Mouse (Mus musculus) forebrain, embryonic 13.5 days (tissue): ENCODE results near the gene Fads2. TPM values are rescaled to one million over a fixed set of nuclear protein-coding genes. Genes with fewer than 3 reads are reported as not detected.
A peak's percentile ranks its signal among the peaks of the same experiment; 100 is the strongest.

Source experiments
- ATAC-seq: fragments of 200-750 bp; cut with Nextera tagmentation; 2 replicates; pipeline ENCODE4 v1.8.0; 2017
- H3K27ac ChIP-seq: fragments of 300-500 bp; sonication (generic); 2 replicates; pipeline ENCODE4 v1.5.1; 2015; ENCODE audit warnings: inconsistent platforms, mild to moderate bottlenecking, moderate library complexity
- H3K27me3 ChIP-seq: fragments of 300-500 bp; sonication (generic); 2 replicates; pipeline ENCODE4 v1.6.1; 2015; ENCODE audit warnings: mild to moderate bottlenecking, inconsistent platforms
- H3K36me3 ChIP-seq: fragments of 300-500 bp; sonication (generic); 2 replicates; pipeline ENCODE4 v1.6.1; 2015; ENCODE audit warnings: mild to moderate bottlenecking, inconsistent platforms; ENCODE audit not compliant: poor library complexity, severe bottlenecking
- H3K4me1 ChIP-seq: fragments of 300-500 bp; sonication (generic); 2 replicates; pipeline ENCODE4 v1.6.1; 2015; ENCODE audit warnings: inconsistent platforms
- H3K4me2 ChIP-seq: fragments of 300-500 bp; sonication (generic); 2 replicates; pipeline ENCODE4 v1.6.1; 2015; ENCODE audit warnings: inconsistent platforms, mild to moderate bottlenecking, moderate library complexity
- H3K4me3 ChIP-seq: fragments of 300-500 bp; sonication (generic); 2 replicates; pipeline ENCODE4 v1.5.1; 2015; ENCODE audit warnings: mild to moderate bottlenecking, inconsistent platforms
- H3K9ac ChIP-seq: fragments of 300-500 bp; sonication (generic); 2 replicates; pipeline ENCODE4 v1.6.1; 2015; ENCODE audit warnings: mild to moderate bottlenecking, inconsistent platforms
- H3K9me3 ChIP-seq: fragments of 300-500 bp; sonication (generic); replicated peaks from 2 replicates; pipeline ENCODE4 v1.6.1; 2016; ENCODE audit warnings: inconsistent platforms
- WGBS: fragments of 180-500 bp; shearing (Covaris S2); methylation state at CpG from one replicate; pipeline ENCODE4 v1.1.7; 2015; 5-methylcytosine and 5-hydroxymethylcytosine counted together
- polyA plus RNA-seq: library from polyadenylated mRNA; unstranded; fragments of >200 nt; fragmentation: Nextera tagmentation; extraction: Ambion mirVana; gene quantifications from 2 replicates; pipeline ENCODE4 v1.2.1, GENCODE M21; 2015

Gene Fads2
- polyA plus RNA-seq, 1 experiment from 2014 or later = 134 TPM

DNA sequence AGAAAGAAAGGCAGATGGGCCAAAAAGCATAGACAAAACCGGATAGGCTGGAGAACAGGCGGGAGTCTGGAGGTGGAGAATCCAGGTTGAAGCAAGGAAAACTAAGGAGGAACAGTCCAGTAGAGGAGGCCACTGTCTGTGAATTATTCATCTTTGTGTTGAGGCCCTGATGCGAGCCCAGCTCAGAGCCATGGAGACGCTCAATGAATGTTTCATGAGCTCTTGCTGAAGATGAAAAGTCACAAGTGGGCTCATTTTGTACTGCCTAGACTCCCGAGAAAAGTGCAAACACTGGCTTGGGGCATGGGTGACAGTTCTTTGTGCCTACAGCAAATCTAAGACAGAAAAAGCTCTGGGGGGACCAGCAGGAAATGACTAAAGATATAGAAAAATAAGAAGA lies 3.7 kb downstream of the Fads2 start:
- H3K9ac ChIP-seq = peak overlapping the region; percentile 43; the same call in 1 of the 2 replicates

DNA sequence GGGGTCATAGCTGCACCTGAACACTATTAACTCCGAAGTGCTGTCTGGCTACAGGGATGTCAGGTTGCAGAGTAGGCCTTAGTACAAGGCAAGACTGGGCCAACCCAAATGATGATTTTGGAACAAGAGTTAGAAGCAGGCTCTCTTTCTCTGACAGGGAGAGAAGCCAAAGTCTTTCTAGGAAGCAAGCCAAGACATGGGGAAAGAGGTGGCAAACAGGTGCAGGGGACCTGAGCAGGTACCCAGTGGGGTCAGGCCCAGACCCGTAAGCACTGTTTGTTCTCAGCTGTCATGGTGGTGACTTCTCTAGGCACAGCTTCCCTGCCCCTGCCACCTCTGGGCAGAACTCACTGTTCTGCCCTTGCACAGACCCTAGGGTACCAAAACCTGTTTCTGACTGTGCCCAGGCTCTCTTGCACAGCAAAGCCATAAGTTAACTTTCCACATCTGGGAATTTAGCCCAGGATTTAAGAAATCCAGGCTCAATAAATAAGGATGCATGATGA lies 5.1 kb downstream of the Fads2 start:
- no peak overlapping the region; the same call in 1 of the 2 replicates for H3K9ac ChIP-seq
- H3K27ac ChIP-seq = no peak overlapping the region
- 0 out of 2 replicates have a peak overlapping the region, but pooled peaks have one; percentile 90 for H3K4me2 ChIP-seq
- H3K9me3 ChIP-seq = no peaks in the 10 kb centered on the region
- 91% methylated on average over 2 of the region's 2 CpGs for WGBS
- H3K27me3 ChIP-seq = no peaks in the 10 kb centered on the region
- no peak overlapping the region for H3K4me3 ChIP-seq
- ATAC-seq = no peak
- H3K4me1 ChIP-seq = peaks cover 67% of the 10 kb centered on the region
- H3K36me3 ChIP-seq = peaks cover 72% of the 10 kb centered on the region

More for the DNA sequence above, 3.7 kb downstream of the Fads2 start:
- peaks cover 74% of the 10 kb centered on the region for H3K4me1 ChIP-seq
- WGBS = 50% methylated on average over 5 of the region's 5 CpGs
- H3K27me3 ChIP-seq = no peaks in the 10 kb centered on the region
- H3K4me3 ChIP-seq = peak overlapping the region; percentile 85; the same call in 1 of the 2 replicates
- peak overlapping the region; percentile 90 for H3K4me2 ChIP-seq
- H3K27ac ChIP-seq = peak overlapping the region; percentile 35; the same call in 1 of the 2 replicates
- no peak for ATAC-seq
- peaks cover 59% of the 10 kb centered on the region for H3K36me3 ChIP-seq
- H3K9me3 ChIP-seq = no peaks in the 10 kb centered on the region

DNA sequence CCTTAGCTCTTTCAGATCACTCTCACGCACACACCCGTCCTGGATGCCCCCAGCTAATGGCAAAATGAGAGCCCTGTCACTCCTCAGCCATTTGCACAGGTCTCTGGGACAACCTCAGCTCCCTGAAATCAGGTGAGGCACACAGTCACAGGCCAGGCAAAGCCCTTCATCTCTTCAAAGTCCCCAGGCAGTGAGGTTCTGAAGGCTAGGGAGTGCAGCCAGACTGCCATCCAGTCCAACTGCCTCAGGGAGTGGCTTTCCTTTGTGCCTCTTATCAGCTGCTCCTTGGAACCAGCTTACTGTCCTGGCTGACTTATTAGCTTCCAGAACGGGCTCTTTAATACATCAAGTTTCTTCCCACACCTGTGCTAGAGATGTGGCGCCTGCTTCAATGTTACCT lies 6.9 kb downstream of the Fads2 start:
- 88% methylated on average over 4 of the region's 4 CpGs for WGBS
- no peaks in the 10 kb centered on the region for H3K9me3 ChIP-seq
- H3K36me3 ChIP-seq = peaks cover 89% of the 10 kb centered on the region
- H3K4me3 ChIP-seq = 0 out of 2 replicates have a peak overlapping the region, but pooled peaks have one; percentile 7
- no peak for ATAC-seq
- no peaks in the 10 kb centered on the region for H3K27me3 ChIP-seq
- H3K9ac ChIP-seq = peak overlapping the region; percentile 50
- peak overlapping the region; percentile 5; the same call in 1 of the 2 replicates for H3K4me2 ChIP-seq
- peaks cover 60% of the 10 kb centered on the region for H3K4me1 ChIP-seq
- H3K27ac ChIP-seq = no peak overlapping the region

DNA sequence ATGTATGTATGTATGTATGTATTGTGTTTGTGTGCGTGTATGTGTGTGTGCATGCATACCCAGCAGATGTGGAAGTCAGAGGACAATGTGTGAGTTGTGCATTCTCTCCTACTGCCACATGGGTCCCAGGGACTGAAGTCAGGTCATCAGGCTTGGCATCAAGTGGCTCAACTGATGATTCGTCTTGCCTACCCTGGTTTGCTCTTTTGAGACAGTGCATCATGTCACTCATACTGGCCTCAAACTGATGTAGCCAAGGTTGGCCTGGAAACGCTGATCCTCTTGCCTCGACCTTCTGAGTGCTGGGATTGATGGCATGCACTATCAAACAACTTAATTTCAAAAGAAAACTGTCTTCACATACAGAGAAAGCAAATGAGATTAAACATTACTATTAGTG lies 7.7 kb downstream of the Fads2 start:
- 90% methylated on average over 4 of the region's 4 CpGs for WGBS

DNA sequence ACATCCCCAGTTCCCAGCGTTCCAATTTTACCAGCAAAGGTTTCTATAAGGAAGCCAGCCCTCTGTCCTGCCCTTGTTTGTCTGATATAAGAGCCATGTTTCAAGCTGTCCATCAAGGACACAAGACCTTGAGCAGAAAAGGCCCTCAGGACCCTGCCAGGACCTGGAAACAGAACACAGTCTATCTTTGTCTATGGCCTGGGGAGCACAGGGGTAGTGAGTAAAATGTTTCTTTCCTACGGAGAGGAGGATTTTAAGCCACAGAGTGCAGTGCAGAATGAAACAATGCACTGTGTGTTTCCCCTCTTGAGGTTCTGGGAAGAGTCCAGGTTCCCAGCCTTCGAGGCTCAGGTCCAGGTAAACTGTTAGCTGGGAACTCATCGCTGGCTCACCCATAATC lies 14.6 kb downstream of the Fads2 start:
- no peak for ATAC-seq
- no peak overlapping the region for H3K27ac ChIP-seq
- 84% methylated on average over 4 of the region's 4 CpGs for WGBS
- no peaks in the 10 kb centered on the region for H3K9me3 ChIP-seq
- no peaks in the 10 kb centered on the region for H3K4me1 ChIP-seq
- no peak overlapping the region for H3K4me2 ChIP-seq
- H3K4me3 ChIP-seq = no peak overlapping the region
- H3K36me3 ChIP-seq = peaks cover 100% of the 10 kb centered on the region
- H3K27me3 ChIP-seq = no peaks in the 10 kb centered on the region
- H3K9ac ChIP-seq = no peak overlapping the region

More for the DNA sequence above, 7.7 kb downstream of the Fads2 start:
- no peaks in the 10 kb centered on the region for H3K9me3 ChIP-seq
- no peak overlapping the region for H3K4me3 ChIP-seq
- peaks cover 93% of the 10 kb centered on the region for H3K36me3 ChIP-seq
- no peak overlapping the region for H3K9ac ChIP-seq
- ATAC-seq = no peak
- no peaks in the 10 kb centered on the region for H3K27me3 ChIP-seq
- H3K27ac ChIP-seq = no peak overlapping the region
- no peak overlapping the region for H3K4me2 ChIP-seq
- H3K4me1 ChIP-seq = peaks cover 52% of the 10 kb centered on the region

DNA sequence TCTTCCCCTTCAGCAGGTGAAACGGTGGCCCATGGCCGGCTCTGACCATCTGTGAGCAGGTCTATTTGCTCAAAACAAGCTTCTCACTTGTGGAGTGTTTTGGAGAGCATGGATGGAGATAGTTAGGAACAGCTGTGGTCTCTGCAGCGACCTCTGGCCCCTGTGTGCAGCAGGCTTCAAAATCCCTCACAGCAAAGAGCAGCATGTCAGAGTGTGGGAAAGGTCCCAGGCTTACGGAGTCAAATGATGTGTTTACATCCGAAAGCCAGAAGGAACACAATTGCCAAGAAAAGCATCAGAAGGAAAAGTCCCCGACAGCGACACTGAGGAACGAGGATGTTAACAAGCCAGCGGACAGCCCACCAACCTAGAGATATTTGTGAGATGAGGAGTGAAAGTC lies 16.1 kb downstream of the Fads2 start:
- peaks cover 100% of the 10 kb centered on the region for H3K36me3 ChIP-seq
- ATAC-seq = no peak
- H3K4me2 ChIP-seq = no peak overlapping the region
- no peaks in the 10 kb centered on the region for H3K4me1 ChIP-seq
- no peak overlapping the region for H3K4me3 ChIP-seq
- H3K27me3 ChIP-seq = no peaks in the 10 kb centered on the region
- H3K9ac ChIP-seq = no peak overlapping the region
- no peaks in the 10 kb centered on the region for H3K9me3 ChIP-seq
- no peak overlapping the region for H3K27ac ChIP-seq
- WGBS = 93% methylated on average over 9 of the region's 9 CpGs

DNA sequence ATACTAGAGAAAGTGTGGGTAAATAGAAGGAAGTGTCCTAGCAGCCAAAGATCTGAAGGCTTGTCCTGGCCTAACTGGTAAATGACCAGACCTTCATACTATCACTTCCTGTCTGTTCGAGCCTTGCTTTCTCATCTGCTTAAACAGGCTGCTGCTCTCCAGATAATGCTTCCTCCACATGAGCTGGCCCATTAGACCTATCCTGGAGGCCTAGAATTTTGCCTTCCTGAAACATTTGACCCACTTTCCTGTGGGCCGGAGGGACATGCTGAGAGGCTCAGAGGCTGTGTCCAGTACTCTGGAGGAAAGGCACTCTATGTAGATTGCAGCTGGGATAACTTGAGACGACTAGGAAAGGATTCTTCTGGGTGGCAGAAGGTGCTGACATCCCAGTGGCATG lies 19.4 kb downstream of the Fads2 start:
- H3K4me3 ChIP-seq = no peak overlapping the region
- WGBS = 91% methylated on average over 3 of the region's 3 CpGs
- H3K27ac ChIP-seq = no peak overlapping the region
- ATAC-seq = no peak
- no peaks in the 10 kb centered on the region for H3K27me3 ChIP-seq
- no peak overlapping the region for H3K4me2 ChIP-seq
- no peak overlapping the region for H3K9ac ChIP-seq
- H3K9me3 ChIP-seq = no peaks in the 10 kb centered on the region
- H3K4me1 ChIP-seq = no peaks in the 10 kb centered on the region
- peaks cover 100% of the 10 kb centered on the region for H3K36me3 ChIP-seq

DNA sequence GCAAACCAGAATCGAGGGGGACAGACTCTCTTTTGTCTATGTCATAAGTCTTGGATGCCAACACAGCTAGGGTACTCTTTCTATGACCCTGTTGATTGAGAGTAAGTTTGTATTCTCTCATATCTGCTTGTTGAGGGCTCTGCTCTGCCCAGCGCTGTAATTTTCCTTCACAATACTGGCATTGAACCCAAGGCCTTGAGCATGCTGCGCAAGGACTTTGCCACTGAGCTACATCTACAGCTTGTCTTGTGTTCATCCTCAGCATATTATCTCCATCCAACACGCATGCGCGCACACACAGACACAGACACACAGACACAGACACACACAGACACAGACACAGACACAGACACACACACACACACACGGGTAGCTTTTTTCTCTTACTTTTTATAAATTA lies 21.2 kb downstream of the Fads2 start:
- Histone ChIP-seq H3K9ac (no peak overlapping the region), H3K4me1 (no peaks in the 10 kb centered on the region), H3K27ac (no peak overlapping the region), H3K4me2 (no peak overlapping the region), H3K27me3 (no peaks in the 10 kb centered on the region), H3K9me3 (no peaks in the 10 kb centered on the region), H3K4me3 (no peak overlapping the region), H3K36me3 (peaks cover 100% of the 10 kb centered on the region)
- ATAC-seq = no peak
- 97% methylated on average over 7 of the region's 7 CpGs for WGBS

DNA sequence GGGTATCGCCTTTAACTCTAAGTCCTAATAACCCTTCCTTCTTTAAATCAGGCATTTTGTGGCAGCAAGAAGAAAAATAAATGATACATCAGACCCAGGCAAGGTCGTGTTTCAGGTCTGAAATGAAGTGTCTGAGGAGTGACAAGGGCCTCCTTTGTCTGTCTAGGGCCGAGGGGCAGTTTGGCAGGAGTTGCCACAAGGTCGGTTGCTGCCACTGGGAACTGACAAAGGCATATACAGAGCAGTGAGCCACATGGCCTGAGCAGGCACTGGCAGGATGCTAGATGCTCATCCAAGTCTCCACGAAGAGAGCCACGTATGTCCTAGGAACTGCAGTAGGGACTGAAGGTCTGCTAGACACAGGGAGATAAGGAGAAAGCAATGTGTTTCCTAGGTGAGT lies 23.2 kb downstream of the Fads2 start:
- no peaks in the 10 kb centered on the region for H3K9me3 ChIP-seq
- H3K36me3 ChIP-seq = peaks cover 100% of the 10 kb centered on the region
- no peak overlapping the region for H3K4me3 ChIP-seq
- no peak overlapping the region for H3K9ac ChIP-seq
- 87% methylated on average over 6 of the region's 6 CpGs for WGBS
- no peak for ATAC-seq
- H3K27ac ChIP-seq = no peak overlapping the region
- H3K27me3 ChIP-seq = no peaks in the 10 kb centered on the region
- no peak overlapping the region for H3K4me2 ChIP-seq
- no peaks in the 10 kb centered on the region for H3K4me1 ChIP-seq

DNA sequence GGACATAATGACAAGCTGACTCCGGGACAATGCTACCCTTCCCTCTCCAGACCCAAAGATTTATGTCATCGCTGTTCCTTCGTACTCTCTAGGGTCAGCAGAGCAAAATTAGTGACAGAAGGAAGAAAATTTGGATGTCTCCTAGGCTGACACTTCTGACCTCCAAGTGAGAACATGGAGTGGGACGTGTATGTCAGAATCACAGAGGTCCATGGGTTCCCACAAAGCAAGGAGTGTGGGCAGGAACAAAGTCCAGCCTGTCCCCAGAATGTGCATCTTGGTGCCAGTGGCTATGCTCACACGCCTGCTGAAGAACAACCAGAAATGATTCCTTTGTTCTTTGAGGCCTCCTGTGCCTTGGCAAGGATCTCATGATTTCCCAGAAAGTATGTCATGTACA lies 28.4 kb downstream of the Fads2 start:
- Histone ChIP-seq H3K27me3 (no peaks in the 10 kb centered on the region), H3K27ac (no peak overlapping the region), H3K4me1 (peaks cover 15% of the 10 kb centered on the region), H3K9me3 (no peaks in the 10 kb centered on the region), H3K9ac (no peak overlapping the region), H3K4me2 (no peak overlapping the region), H3K36me3 (peaks cover 99% of the 10 kb centered on the region), H3K4me3 (no peak overlapping the region)
- no peak for ATAC-seq
- WGBS = 94% methylated on average over 5 of the region's 5 CpGs

DNA sequence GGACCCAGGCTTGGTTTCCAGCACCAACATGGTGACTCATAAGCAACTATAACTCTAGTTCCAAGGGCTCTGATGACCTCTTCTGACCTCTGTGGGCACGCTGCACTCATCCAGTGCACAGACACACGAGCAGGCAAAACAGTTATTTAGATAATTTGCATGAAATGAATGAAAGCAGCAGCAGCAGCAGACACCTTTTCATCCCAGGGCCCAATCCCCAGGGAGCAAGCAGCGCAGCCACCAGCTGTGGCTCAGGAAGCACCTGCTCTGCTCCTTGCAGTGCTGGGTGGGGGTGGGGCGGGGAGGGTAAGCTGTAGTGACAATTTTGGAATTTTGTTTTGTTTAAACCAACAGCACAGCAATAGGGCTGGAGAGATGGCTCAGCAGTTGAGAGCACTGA lies 29.7 kb downstream of the Fads2 start:
- WGBS = 65% methylated on average over 4 of the region's 4 CpGs
- Histone ChIP-seq H3K27ac (peak overlapping the region; percentile 75), H3K27me3 (no peaks in the 10 kb centered on the region), H3K36me3 (peaks cover 99% of the 10 kb centered on the region), H3K4me1 (peaks cover 28% of the 10 kb centered on the region), H3K4me3 (no peak overlapping the region), H3K9ac (no peak overlapping the region), H3K9me3 (no peaks in the 10 kb centered on the region), H3K4me2 (no peak overlapping the region)
- ATAC-seq = no peak; the same call in 1 of the 2 replicates

DNA sequence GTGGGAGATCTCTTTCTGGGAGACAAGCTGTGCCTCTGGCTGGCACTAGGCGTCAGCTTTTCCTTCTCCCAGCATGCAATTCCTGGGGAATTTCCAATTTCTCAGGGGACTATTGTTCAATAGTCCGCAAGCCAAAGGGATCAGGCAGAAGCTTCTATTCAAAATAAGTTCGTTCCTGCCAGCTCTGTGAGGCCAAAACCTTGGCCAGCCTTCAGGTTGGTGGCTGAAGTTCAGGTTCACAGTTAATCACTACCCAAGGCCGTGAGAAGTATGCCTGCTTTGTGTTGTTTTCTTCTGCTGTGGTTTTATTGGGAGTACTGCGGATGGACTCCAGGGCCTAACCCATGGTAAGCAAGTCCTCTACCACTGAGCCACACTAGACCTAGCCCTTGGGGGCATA lies 30.4 kb downstream of the Fads2 start:
- 52% methylated on average over 5 of the region's 5 CpGs for WGBS
- peak; percentile 57 for ATAC-seq
- Histone ChIP-seq H3K9me3 (no peaks in the 10 kb centered on the region), H3K27ac (peak overlapping the region; percentile 75), H3K9ac (no peak overlapping the region), H3K4me3 (no peak overlapping the region), H3K27me3 (no peaks in the 10 kb centered on the region), H3K36me3 (peaks cover 99% of the 10 kb centered on the region), H3K4me2 (no peak overlapping the region), H3K4me1 (peaks cover 28% of the 10 kb centered on the region)
